Mouse (Mus musculus): ENCODE measurements at regions not wholly inside any gene's neighbourhood (a gene's known extent, or its start where the extent isn't known, plus 50 kb on each side); places are given as distances from the start of the nearest gene placed in this dataset.
"Not testable (repeated sequence)": the region's sequence is repeated elsewhere in the genome, so short reads cannot be mapped to it uniquely, and the experiment has no call there.

- not testable (repeated sequence) for H3K27me3 ChIP-seq (ENCODE audit: control insufficient read depth, insufficient read depth, low read depth, low read length); H3K4me1 ChIP-seq (replicated peaks; ENCODE audit: control insufficient read depth, insufficient read depth, low read length); H3K9me3 ChIP-seq (ENCODE audit: control insufficient read depth, low read length); H3K36me3 ChIP-seq (ENCODE audit: control insufficient read depth, insufficient read depth, low read length)
- 26% methylated on average over 19 of the region's 23 CpGs for WGBS
- H3K9ac ChIP-seq (ENCODE audit: low read length): peak overlapping the region; percentile 63
- H3K4me3 ChIP-seq (ENCODE audit: low read length): peak overlapping the region; percentile 52
- peak overlapping the region; percentile 52 for H3K27ac ChIP-seq (ENCODE audit: low read length)
- peak; percentile 68 for ATAC-seq (ENCODE audit: low read depth)
- H3K4me2 ChIP-seq (ENCODE audit: low read depth, low read length): peak overlapping the region; percentile 53
Measured at GRCm38 (mm10) chr7:39655287-39655652, 137.7 kb downstream of the Zfp619 start.

GRCm38 (mm10) chr7:39655709-39656397, 138.3 kb downstream of the Zfp619 start:
- H3K4me3 ChIP-seq (ENCODE audit: low read length): peak overlapping the region; percentile 52
- H3K27me3 ChIP-seq (ENCODE audit: control insufficient read depth, insufficient read depth, low read depth, low read length): no peaks in the 10 kb centered on the region
- H3K4me1 ChIP-seq (replicated peaks; ENCODE audit: control insufficient read depth, insufficient read depth, low read length): peaks cover 6% of the 10 kb centered on the region; the same call in 1 of the 2 replicates
- WGBS: 29% methylated on average over 13 of the region's 13 CpGs
- H3K9ac ChIP-seq (ENCODE audit: low read length): peak overlapping the region; percentile 63
- H3K27ac ChIP-seq (ENCODE audit: low read length): peak overlapping the region; percentile 52
- peak overlapping the region; percentile 53 for H3K4me2 ChIP-seq (ENCODE audit: low read depth, low read length)
- no peaks in the 10 kb centered on the region for H3K36me3 ChIP-seq (ENCODE audit: control insufficient read depth, insufficient read depth, low read length)
- H3K9me3 ChIP-seq (ENCODE audit: control insufficient read depth, low read length): no peaks in the 10 kb centered on the region
- ATAC-seq (ENCODE audit: low read depth): no peak; the same call in 1 of the 2 replicates

- H3K9ac ChIP-seq (ENCODE audit: low read length): no peak overlapping the region
- peak overlapping the region; percentile 67 for H3K27ac ChIP-seq (ENCODE audit: low read length)
- H3K4me3 ChIP-seq (ENCODE audit: low read length): no peak overlapping the region
- peaks cover 3% of the 10 kb centered on the region; the same call in 1 of the 2 replicates for H3K9me3 ChIP-seq (ENCODE audit: control insufficient read depth, low read length)
- ATAC-seq (ENCODE audit: low read depth): peak; percentile 72
- peaks cover 6% of the 10 kb centered on the region; the same call in 1 of the 2 replicates for H3K4me1 ChIP-seq (replicated peaks; ENCODE audit: control insufficient read depth, insufficient read depth, low read length)
- 5% methylated on average over 5 of the region's 5 CpGs for WGBS
- H3K36me3 ChIP-seq (ENCODE audit: control insufficient read depth, insufficient read depth, low read length): no peaks in the 10 kb centered on the region
- H3K27me3 ChIP-seq (ENCODE audit: control insufficient read depth, insufficient read depth, low read depth, low read length): no peaks in the 10 kb centered on the region
- peak overlapping the region; percentile 18 for H3K4me2 ChIP-seq (ENCODE audit: low read depth, low read length)
Measured at GRCm38 (mm10) chr7:39659597-39659996, 142.0 kb downstream of the Zfp619 start.

GRCm38 (mm10) chr7:39675124-39675846, 157.7 kb downstream of the Zfp619 start:
- 51% methylated on average over 8 of the region's 8 CpGs for WGBS
- H3K36me3 ChIP-seq (ENCODE audit: control insufficient read depth, insufficient read depth, low read length): no peaks in the 10 kb centered on the region
- H3K4me1 ChIP-seq (replicated peaks; ENCODE audit: control insufficient read depth, insufficient read depth, low read length): no peaks in the 10 kb centered on the region
- H3K9me3 ChIP-seq (ENCODE audit: control insufficient read depth, low read length): no peaks in the 10 kb centered on the region
- H3K9ac ChIP-seq (ENCODE audit: low read length): no peak overlapping the region
- H3K4me2 ChIP-seq (ENCODE audit: low read depth, low read length): no peak overlapping the region
- ATAC-seq (ENCODE audit: low read depth): no peak
- H3K4me3 ChIP-seq (ENCODE audit: low read length): no peak overlapping the region
- no peak overlapping the region for H3K27ac ChIP-seq (ENCODE audit: low read length)
- no peaks in the 10 kb centered on the region for H3K27me3 ChIP-seq (ENCODE audit: control insufficient read depth, insufficient read depth, low read depth, low read length)

GRCm38 (mm10) chr7:39675847-39676238, 158.3 kb downstream of the Zfp619 start:
- Histone ChIP-seq H3K4me3 (ENCODE audit: low read length) (no peak overlapping the region), H3K27me3 (ENCODE audit: control insufficient read depth, insufficient read depth, low read depth, low read length) (no peaks in the 10 kb centered on the region), H3K9ac (ENCODE audit: low read length) (no peak overlapping the region), H3K9me3 (ENCODE audit: control insufficient read depth, low read length) (no peaks in the 10 kb centered on the region), H3K27ac (ENCODE audit: low read length) (no peak overlapping the region), H3K36me3 (ENCODE audit: control insufficient read depth, insufficient read depth, low read length) (no peaks in the 10 kb centered on the region), H3K4me2 (ENCODE audit: low read depth, low read length) (no peak overlapping the region), H3K4me1 (replicated peaks; ENCODE audit: control insufficient read depth, insufficient read depth, low read length) (no peaks in the 10 kb centered on the region)
- ATAC-seq (ENCODE audit: low read depth): no peak
- WGBS: 81% methylated on average over 1 of the region's 1 CpGs

- ATAC-seq (ENCODE audit: low read depth): no peak
- WGBS: 34% methylated on average over 2 of the region's 2 CpGs
- no peaks in the 10 kb centered on the region for H3K36me3 ChIP-seq (ENCODE audit: control insufficient read depth, insufficient read depth, low read length)
- no peak overlapping the region for H3K4me3 ChIP-seq (ENCODE audit: low read length)
- H3K9me3 ChIP-seq (ENCODE audit: control insufficient read depth, low read length): no peaks in the 10 kb centered on the region
- H3K9ac ChIP-seq (ENCODE audit: low read length): no peak overlapping the region
- no peak overlapping the region for H3K4me2 ChIP-seq (ENCODE audit: low read depth, low read length)
- H3K27me3 ChIP-seq (ENCODE audit: control insufficient read depth, insufficient read depth, low read depth, low read length): no peaks in the 10 kb centered on the region
- no peaks in the 10 kb centered on the region for H3K4me1 ChIP-seq (replicated peaks; ENCODE audit: control insufficient read depth, insufficient read depth, low read length)
- no peak overlapping the region for H3K27ac ChIP-seq (ENCODE audit: low read length)
Measured at GRCm38 (mm10) chr7:39680411-39680810, 162.8 kb downstream of the Zfp619 start.

GRCm38 (mm10) chr7:39696589-39696988, 179.0 kb downstream of the Zfp619 start:
- ATAC-seq (ENCODE audit: low read depth): peak; percentile 51; the same call in 1 of the 2 replicates
- Histone ChIP-seq H3K4me2 (ENCODE audit: low read depth, low read length) (no peak overlapping the region), H3K9me3 (ENCODE audit: control insufficient read depth, low read length) (no peaks in the 10 kb centered on the region), H3K4me1 (replicated peaks; ENCODE audit: control insufficient read depth, insufficient read depth, low read length) (no peaks in the 10 kb centered on the region), H3K27ac (ENCODE audit: low read length) (no peak overlapping the region), H3K27me3 (ENCODE audit: control insufficient read depth, insufficient read depth, low read depth, low read length) (no peaks in the 10 kb centered on the region), H3K9ac (ENCODE audit: low read length) (no peak overlapping the region), H3K4me3 (ENCODE audit: low read length) (no peak overlapping the region), H3K36me3 (ENCODE audit: control insufficient read depth, insufficient read depth, low read length) (no peaks in the 10 kb centered on the region)
- WGBS: 38% methylated on average over 2 of the region's 2 CpGs

- H3K27me3 ChIP-seq (ENCODE audit: control insufficient read depth, insufficient read depth, low read depth, low read length): no peaks in the 10 kb centered on the region
- no peak overlapping the region for H3K4me2 ChIP-seq (ENCODE audit: low read depth, low read length)
- H3K9ac ChIP-seq (ENCODE audit: low read length): no peak overlapping the region
- no peak overlapping the region for H3K4me3 ChIP-seq (ENCODE audit: low read length)
- no peak overlapping the region for H3K27ac ChIP-seq (ENCODE audit: low read length)
- no peaks in the 10 kb centered on the region for H3K36me3 ChIP-seq (ENCODE audit: control insufficient read depth, insufficient read depth, low read length)
- no peaks in the 10 kb centered on the region for H3K4me1 ChIP-seq (replicated peaks; ENCODE audit: control insufficient read depth, insufficient read depth, low read length)
- WGBS: 43% methylated on average over 1 of the region's 2 CpGs
- ATAC-seq (ENCODE audit: low read depth): no peak
- no peaks in the 10 kb centered on the region for H3K9me3 ChIP-seq (ENCODE audit: control insufficient read depth, low read length)
Measured at GRCm38 (mm10) chr7:39701506-39701905, 183.9 kb downstream of the Zfp619 start.

GRCm38 (mm10) chr7:39705118-39706095, 187.8 kb downstream of the Zfp619 start:
- Histone ChIP-seq H3K4me3 (ENCODE audit: low read length) (no peak overlapping the region), H3K9me3 (ENCODE audit: control insufficient read depth, low read length) (no peaks in the 10 kb centered on the region), H3K36me3 (ENCODE audit: control insufficient read depth, insufficient read depth, low read length) (no peaks in the 10 kb centered on the region), H3K27me3 (ENCODE audit: control insufficient read depth, insufficient read depth, low read depth, low read length) (no peaks in the 10 kb centered on the region), H3K27ac (ENCODE audit: low read length) (no peak overlapping the region), H3K4me1 (replicated peaks; ENCODE audit: control insufficient read depth, insufficient read depth, low read length) (no peaks in the 10 kb centered on the region), H3K4me2 (ENCODE audit: low read depth, low read length) (no peak overlapping the region), H3K9ac (ENCODE audit: low read length) (no peak overlapping the region)
- ATAC-seq (ENCODE audit: low read depth): no peak
- WGBS: 39% methylated on average over 5 of the region's 5 CpGs
